Mouse (Mus musculus) neutrophil, adult 5-6 weeks (primary cell): ENCODE measurements around the gene Nxt1. TPM values are rescaled to one million over a fixed set of nuclear protein-coding genes. Genes with fewer than 3 reads are reported as not detected.

ENCODE experiments used
- ATAC-seq: fragments of 151-379, 151-347 bp; 2 replicates; pipeline ENCODE4 v1.8.0; 2017; ENCODE audit warnings: mild to moderate bottlenecking, moderate TSS enrichment; ENCODE audit not compliant: insufficient number of reproducible peaks, poor library complexity, low FRiP score, severe bottlenecking; ENCODE audit errors: extremely low read depth
- total RNA-seq: library from RNA; stranded (forward); fragments of 200-1000 nt; gene quantifications from 2 replicates; pipeline ENCODE4 v1.2.3, GENCODE M21; 2017

The Nxt1 gene
- total RNA-seq, 1 experiment from 2014 or later = 22.9 TPM

DNA sequence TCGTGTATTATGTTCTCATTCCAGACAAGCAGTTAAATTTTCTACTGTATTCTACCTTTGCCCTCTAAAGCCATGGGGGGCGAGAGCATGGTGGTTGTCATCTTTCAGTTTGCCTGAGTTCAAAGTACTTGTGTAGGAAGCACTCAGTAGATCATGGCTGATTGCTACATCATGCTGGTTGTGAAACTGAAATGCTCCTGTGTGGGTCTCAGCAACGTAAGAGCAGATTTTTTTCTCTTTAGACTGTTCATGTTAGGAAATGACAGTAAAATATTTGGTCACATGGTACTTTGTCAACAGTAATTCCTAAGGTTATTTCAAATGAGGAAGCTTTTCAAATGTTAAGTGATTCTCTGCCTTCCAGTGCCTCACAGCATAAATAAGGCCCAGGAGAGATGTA is 13.3 kb downstream of the Nxt1 start:
- peak; percentile 25; the same call in 1 of the 2 replicates for ATAC-seq

DNA sequence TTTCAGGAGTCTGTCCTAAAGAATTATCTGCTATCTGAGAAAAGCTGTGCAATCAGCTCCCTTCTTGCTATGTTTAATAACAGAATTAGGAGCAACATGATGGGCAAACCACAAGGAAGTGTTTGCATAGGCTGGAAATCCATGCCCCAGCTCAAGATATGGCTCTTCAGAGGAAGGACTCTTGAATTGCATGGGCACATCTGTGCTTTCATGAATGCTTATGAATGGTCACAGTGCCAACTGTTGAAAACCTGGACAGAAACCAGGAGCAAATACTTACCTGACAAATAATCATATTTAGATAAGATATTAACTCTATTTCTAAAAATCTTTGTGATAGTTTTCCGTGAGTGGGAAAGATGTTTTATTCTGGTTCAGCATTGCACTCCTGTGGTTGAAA is 14.5 kb downstream of the Nxt1 start:
- ATAC-seq = no peak

DNA sequence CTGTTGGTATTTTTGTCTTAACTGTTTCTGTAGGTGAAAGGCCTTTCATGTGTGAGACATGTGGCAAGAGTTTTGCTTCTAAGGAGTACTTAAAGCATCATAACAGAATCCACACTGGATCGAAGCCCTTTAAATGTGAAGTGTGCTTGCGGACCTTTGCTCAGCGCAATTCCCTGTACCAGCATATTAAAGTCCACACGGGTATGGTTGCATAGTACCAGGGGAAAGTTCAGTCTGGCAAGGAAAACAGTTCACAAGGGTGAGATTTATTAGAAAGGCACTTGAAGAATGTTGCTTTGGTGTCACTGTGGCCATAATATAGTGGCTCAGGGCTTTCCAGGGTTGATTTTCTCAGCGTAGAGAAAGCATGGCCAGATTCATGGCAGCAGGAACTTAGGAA is 15.6 kb downstream of the Nxt1 start:
- no peak for ATAC-seq

DNA sequence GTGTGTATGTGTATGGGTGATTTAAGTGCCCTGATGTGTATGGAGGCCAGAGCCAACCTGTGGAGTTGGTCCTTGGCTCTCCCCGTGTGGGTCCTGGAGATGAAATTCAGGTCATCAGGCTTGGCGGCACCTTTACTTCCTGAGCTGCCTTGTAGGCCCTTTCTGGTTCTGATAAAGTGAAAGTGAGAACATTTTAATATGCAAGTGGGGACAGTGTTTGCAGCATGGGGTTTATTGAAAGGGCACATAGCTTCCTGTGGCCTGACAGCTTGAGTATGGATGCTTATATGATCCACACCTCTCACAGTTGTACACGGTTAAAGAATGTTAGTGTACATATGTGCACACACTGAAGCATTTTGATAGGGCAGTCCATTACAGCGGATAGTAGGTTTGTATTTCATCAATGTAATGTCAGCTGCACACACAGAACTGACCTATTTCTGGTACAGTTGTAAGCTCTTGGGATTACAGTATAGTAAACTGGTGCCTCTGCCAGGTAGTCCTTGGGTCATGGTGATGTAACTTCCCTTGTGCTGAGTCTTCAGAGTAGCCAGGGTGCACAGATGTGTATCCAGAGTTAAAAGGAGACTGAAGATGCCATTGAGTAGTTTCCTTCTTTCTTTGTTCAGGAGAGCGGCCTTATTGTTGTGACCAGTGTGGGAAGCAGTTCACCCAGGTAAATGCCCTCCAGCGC is 17.2 kb downstream of the Nxt1 start:
- no peak for ATAC-seq

DNA sequence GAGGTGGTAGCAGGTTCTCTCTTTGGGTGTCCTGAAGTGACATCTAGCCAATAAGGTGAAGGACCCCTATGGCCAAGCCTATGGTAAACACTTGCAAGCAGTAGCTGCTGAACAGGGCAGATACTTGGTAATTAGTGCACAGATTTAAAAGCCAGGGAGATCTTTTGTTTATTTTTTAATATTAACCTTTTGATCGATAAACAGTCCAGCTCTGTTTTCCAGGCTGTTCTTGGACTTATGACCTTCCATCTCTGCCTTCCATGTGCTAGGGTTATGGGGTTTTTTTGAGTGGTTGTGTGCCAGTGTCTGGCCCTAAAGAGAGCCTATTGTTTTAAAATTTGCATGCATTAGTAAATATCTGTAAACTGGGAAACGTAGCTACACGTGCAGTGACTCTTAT is 17.9 kb downstream of the Nxt1 start:
- no peak for ATAC-seq

DNA sequence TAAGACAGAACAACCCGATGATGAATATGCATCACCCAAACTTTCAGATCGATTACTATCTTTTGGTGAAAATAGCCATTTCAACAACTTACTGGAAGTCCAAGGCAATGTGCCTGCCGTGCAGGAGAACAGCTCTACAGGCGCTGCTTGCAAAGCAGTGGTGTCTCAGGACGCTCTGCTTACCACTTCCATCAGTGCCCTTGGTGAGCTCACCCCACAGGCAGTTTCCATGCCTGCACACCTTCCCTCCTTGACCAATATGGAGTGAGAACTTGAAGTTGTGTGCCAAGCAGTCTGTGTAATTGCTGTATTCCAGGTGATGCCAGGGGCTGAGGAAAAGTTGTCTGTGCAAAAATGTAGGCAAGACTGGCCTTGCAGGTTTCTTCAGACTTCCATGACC is 18.4 kb downstream of the Nxt1 start:
- no peak for ATAC-seq

DNA sequence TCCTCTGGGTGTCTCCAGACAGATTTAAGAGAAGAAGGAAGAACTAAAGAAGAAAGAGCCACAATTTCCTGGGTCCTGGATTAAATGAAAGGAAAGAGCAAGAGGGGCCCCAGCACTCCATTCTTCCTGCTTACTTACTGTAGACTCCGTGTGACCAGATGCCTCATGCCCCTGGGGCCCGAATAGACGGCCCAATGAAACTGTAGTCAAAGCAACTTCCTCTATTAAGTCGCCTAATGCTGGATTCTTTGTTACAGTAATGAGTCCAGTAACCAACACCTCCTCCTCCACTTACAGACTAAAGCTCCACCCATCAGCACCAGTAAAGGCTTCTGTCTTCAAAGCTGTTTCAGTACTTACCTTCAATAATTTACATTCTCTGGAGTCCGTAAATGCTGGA is 26.2 kb downstream of the Nxt1 start:
- no peak for ATAC-seq

DNA sequence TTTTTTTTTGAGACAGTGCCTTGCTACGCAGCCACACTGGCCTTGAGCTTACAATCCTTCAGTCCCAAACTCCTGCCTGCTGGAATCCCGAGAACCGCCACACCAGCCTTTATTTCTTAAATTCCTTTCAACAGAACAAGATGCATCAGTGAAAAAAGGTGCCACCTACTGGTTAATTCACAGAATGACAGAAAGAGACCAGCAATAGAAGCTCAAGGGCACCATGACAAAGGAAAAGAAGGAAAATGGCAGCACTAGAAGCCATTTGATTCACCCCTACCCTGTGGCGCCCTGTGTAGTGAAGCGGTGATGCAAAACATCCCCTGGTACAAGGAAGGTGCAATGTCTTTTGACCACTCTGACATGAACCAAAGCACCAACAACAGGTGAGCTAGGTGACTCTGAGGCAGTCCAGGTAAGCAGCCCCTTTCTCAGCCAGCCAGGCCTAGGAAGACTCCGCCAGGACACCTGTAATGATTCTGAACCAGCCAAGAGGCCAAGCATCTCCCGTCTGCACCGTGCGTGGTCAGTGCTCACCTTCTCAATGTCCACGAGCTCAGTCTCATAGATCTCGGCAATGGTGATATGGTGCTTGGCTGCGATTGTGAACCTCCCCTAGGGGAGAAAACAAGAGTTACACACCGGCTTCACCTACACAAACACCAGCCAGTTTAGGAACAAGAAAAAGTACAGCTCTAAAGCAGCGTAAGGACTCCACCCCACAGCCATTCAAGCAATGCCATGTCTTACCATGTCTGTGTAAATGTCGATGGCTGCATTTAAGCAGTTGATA is 34.2 kb downstream of the Nxt1 start:
- peak; percentile 69 for ATAC-seq

DNA sequence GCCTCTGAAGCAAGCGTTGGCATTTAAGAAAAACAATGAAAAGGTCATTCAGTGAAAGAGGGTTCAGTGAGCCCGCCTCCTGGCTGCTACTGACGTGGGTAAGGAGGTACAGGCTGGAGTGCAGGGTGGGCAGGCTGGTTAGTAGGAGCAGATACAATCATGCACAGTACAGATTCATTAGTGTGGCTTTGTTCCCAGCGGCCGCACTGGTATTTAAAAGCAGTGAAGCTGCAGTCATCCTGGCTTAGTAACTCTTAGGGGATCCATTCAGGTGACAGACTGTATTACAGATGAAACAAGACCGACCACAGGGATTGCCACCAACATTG is 34.8 kb downstream of the Nxt1 start:
- ATAC-seq = no peak

DNA sequence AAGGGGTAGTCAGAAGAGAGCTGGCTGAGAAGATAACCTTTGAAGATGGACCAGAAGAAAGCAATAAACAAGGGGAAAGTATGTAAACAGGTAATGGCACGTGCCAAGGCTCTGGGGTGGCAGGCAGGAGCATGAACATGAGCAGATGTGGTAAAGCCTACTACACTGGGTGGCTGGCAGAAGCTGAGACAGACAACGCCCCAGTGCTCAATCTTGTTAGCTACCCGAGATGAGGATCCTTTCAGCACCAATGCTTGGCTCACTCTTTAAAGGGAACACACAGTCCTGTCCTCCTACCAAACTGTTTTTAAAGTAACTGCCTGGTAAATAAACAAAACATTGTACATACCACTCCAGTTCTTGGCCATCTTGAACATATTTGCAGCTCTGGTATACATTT is 39.9 kb downstream of the Nxt1 start:
- ATAC-seq = no peak

DNA sequence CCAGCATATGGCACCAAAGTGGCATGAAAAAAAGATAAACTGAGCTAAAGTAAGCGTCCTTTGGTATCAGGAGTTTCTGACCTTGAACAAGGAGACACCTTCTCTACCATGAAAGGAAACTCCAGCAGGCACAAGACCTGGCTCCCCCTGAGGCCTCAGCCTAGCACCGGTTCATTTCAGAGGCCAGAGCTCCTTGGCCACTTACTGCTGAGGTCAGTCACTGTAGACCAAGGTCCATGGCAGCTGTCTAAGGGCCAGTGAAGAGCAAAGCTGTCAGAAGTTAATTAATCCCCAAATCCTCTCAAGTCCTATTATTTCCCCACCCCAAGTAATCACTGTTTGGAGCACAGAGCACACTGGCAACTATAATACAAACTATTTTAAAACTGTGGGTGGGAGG is 44.7 kb downstream of the Nxt1 start:
- ATAC-seq = no peak

DNA sequence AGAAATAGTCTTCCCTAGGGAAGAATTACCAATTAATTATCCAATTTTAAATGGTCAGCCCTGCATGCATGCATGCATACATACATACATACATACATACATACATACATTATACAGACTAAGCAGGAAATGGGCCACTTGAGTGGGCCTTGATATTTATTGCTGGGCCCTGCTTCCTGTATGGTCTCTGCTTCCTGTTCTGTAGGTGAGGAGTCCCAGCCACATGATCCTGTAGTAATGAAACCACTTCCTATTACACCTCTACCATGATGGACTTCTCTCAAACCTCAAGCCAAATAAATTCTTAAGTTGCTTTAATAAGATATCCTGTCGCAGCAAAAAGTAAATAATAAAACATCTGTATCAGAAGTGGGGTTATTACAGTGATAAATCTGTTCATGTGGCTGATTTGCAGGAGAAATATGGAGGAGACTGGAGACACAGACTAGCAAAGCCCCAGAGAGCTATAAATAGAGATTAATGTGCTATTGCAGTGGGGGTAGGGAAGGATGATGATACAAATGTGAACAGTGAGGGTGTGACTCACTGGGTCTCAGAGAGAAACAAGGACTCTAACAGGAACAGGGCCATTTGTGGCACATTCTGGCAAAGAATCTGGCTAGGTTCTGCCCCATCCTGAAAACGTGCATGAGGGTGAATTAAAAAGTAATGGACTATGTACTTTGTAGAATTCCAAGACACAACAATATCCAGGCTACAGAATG is 47.0 kb downstream of the Nxt1 start:
- no peak for ATAC-seq

Other genes with a start within 250 kb of the Nxt1 start
- 15.1 and 15.7 TPM in 2 replicates for gene Cd93, start 229.0 kb upstream of the Nxt1 start, total RNA-seq
- gene Gzf1, start 8.4 kb downstream of the Nxt1 start, total RNA-seq = 14.7 and 18.4 TPM in 2 replicates
- 0.12 and 0.25 TPM in 2 replicates for gene Napb, start 59.9 kb downstream of the Nxt1 start, total RNA-seq
- not detected in 2 replicates for gene Cstl1, start 77.8 kb downstream of the Nxt1 start, total RNA-seq
- not detected in 2 replicates for gene Cst11, start 98.9 kb downstream of the Nxt1 start, total RNA-seq
- gene 8030411F24Rik, start 109.4 kb downstream of the Nxt1 start, total RNA-seq = not detected in 2 replicates
- gene Cst12, start 116.8 kb downstream of the Nxt1 start, total RNA-seq = not detected in 2 replicates
- not detected in 2 replicates for gene Cst8, start 126.2 kb downstream of the Nxt1 start, total RNA-seq
- gene Cst13, start 147.5 kb downstream of the Nxt1 start, total RNA-seq = not detected in 2 replicates
- gene Cst9, start 162.5 kb downstream of the Nxt1 start, total RNA-seq = not detected in 2 replicates
- gene 9230104L09Rik, start 192.4 kb downstream of the Nxt1 start, total RNA-seq = not detected in 2 replicates
- gene Cst3, start 203.1 kb downstream of the Nxt1 start, total RNA-seq = 355 and 365 TPM in 2 replicates